Mouse (Mus musculus): ENCODE data around the gene Enah. TPM values are rescaled to one million over a fixed set of nuclear protein-coding genes. Genes with fewer than 3 reads are reported as not detected.

The Enah gene
- polyA plus RNA-seq, 1 experiment from 2014 or later = 13.1 TPM

DNA sequence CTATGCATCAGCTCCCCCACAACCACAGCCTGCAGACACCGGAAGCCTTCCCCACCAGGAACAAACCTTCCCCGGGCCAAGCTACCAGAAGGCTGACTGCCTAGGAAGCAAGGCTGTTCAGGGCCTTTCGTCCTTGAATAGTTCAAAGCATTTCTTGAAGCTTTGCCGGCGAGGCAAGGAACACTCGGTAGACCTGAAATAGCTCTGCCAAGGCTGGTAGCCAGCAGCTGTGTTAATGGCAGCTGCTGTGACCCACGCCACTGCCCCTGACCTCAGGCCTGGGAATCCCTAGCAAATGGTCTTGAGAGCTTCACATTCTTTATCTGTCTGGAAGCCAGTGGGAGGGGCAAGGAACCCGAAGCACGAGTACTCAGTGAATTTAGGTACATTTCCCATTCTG, 35.3 kb upstream of the Enah start:
- no peak overlapping the region for H3K9ac ChIP-seq (ENCODE audit: low read length)
- peak overlapping the region; percentile 19; the same call in 1 of the 2 replicates for H3K27ac ChIP-seq (ENCODE audit: low read length)
- ATAC-seq (ENCODE audit: insufficient read depth, low FRiP score) = no peak
- H3K4me3 ChIP-seq (replicated peaks; ENCODE audit: low read length) = no peak overlapping the region
- peaks cover 16% of the 10 kb centered on the region; the same call in 1 of the 2 replicates for H3K4me1 ChIP-seq (ENCODE audit: control insufficient read depth, insufficient read depth, low read length)
- H3K9me3 ChIP-seq (replicated peaks; ENCODE audit: control insufficient read depth, low read length) = no peaks in the 10 kb centered on the region
- no peaks in the 10 kb centered on the region for H3K36me3 ChIP-seq (ENCODE audit: control insufficient read depth, insufficient read depth, low read length)
- H3K27me3 ChIP-seq (ENCODE audit: control insufficient read depth, insufficient read depth, low read length) = no peaks in the 10 kb centered on the region
- no peak overlapping the region for H3K4me2 ChIP-seq (ENCODE audit: low read depth, low read length)
- 27% methylated on average over 9 of the region's 9 CpGs for WGBS

DNA sequence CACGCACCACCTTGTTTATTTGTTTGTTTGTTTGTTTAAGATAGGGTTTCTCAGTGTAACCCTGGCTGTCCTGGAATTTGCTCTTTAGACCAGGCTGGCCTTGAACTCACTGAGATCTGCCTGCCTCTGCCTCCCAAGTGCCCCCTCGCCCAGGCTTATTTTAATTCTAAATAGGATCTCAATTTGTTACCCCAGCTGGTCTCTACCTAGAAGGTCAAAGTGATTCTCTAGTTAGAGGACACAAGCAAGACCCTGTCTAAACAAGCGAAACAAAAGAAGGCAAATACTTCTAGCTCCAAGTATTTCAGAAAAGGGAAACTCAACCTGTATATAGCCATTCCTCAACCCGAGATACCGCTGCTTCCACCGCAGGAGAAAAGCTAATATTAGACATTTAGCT, 34.9 kb upstream of the Enah start:
- 79% methylated on average over 6 of the region's 6 CpGs for WGBS
- H3K9me3 ChIP-seq (replicated peaks; ENCODE audit: control insufficient read depth, low read length) = no peaks in the 10 kb centered on the region
- H3K4me3 ChIP-seq (replicated peaks; ENCODE audit: low read length) = no peak overlapping the region
- no peaks in the 10 kb centered on the region for H3K36me3 ChIP-seq (ENCODE audit: control insufficient read depth, insufficient read depth, low read length)
- no peak overlapping the region for H3K9ac ChIP-seq (ENCODE audit: low read length)
- no peaks in the 10 kb centered on the region for H3K27me3 ChIP-seq (ENCODE audit: control insufficient read depth, insufficient read depth, low read length)
- ATAC-seq (ENCODE audit: insufficient read depth, low FRiP score) = no peak
- peaks cover 16% of the 10 kb centered on the region; the same call in 1 of the 2 replicates for H3K4me1 ChIP-seq (ENCODE audit: control insufficient read depth, insufficient read depth, low read length)
- H3K4me2 ChIP-seq (ENCODE audit: low read depth, low read length) = no peak overlapping the region
- peak overlapping the region; percentile 19; the same call in 1 of the 2 replicates for H3K27ac ChIP-seq (ENCODE audit: low read length)

DNA sequence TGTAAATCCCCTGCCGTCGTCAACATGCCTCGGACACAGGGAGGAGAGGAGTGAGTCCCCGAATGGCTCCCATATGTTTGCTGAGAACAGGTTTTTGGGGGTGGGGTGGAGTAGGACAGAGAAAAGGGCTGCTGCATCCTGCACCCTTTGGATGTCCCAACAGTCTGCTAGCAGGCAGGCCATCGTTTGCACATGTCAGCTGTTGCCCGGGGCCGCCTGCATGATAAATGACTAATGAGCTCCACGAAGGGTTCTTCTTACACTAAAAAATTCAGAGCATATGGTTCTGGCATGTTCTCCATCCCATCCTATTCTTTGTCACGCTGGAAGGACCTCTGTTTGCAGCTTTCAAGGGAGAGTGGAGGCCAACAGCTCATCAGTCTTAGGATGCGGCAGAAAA, 33.2 kb upstream of the Enah start:
- peak overlapping the region; percentile 43; the same call in 1 of the 2 replicates for H3K27ac ChIP-seq (ENCODE audit: low read length)
- H3K27me3 ChIP-seq (ENCODE audit: control insufficient read depth, insufficient read depth, low read length) = no peaks in the 10 kb centered on the region
- H3K36me3 ChIP-seq (ENCODE audit: control insufficient read depth, insufficient read depth, low read length) = no peaks in the 10 kb centered on the region
- H3K4me1 ChIP-seq (ENCODE audit: control insufficient read depth, insufficient read depth, low read length) = peaks cover 16% of the 10 kb centered on the region; the same call in 1 of the 2 replicates
- H3K9ac ChIP-seq (ENCODE audit: low read length) = no peak overlapping the region
- peak overlapping the region; percentile 7; the same call in 1 of the 2 replicates for H3K4me2 ChIP-seq (ENCODE audit: low read depth, low read length)
- H3K4me3 ChIP-seq (replicated peaks; ENCODE audit: low read length) = no peak overlapping the region
- ATAC-seq (ENCODE audit: insufficient read depth, low FRiP score) = peak; percentile 82; the same call in 1 of the 2 replicates
- no peaks in the 10 kb centered on the region for H3K9me3 ChIP-seq (replicated peaks; ENCODE audit: control insufficient read depth, low read length)
- WGBS = 30% methylated on average over 10 of the region's 10 CpGs

DNA sequence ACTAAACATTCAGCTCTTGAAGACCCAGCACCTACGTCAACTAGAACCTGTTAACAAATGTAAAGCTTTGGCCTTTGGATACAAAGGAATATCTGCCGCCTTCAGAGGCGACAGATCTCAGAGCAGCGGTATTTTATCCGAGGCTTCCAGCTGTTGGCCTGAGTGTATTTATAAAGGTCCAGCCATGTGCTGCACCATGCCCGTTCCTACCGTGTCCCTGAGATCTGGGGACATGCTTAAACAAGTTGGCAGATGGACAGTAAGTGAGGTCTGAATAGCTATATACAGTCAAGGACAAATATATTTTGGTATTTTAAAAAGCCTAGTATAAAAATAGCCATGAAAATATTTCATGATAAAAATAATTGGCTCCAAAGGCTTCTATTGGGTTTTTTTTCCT, 32.6 kb upstream of the Enah start:
- Histone ChIP-seq H3K9ac (ENCODE audit: low read length) (no peak overlapping the region), H3K4me2 (ENCODE audit: low read depth, low read length) (peak overlapping the region; percentile 7; the same call in 1 of the 2 replicates), H3K27ac (ENCODE audit: low read length) (0 out of 2 replicates have a peak overlapping the region, but pooled peaks have one; percentile 37), H3K27me3 (ENCODE audit: control insufficient read depth, insufficient read depth, low read length) (no peaks in the 10 kb centered on the region), H3K9me3 (replicated peaks; ENCODE audit: control insufficient read depth, low read length) (no peaks in the 10 kb centered on the region), H3K36me3 (ENCODE audit: control insufficient read depth, insufficient read depth, low read length) (no peaks in the 10 kb centered on the region), H3K4me1 (ENCODE audit: control insufficient read depth, insufficient read depth, low read length) (peaks cover 16% of the 10 kb centered on the region; the same call in 1 of the 2 replicates), H3K4me3 (replicated peaks; ENCODE audit: low read length) (no peak overlapping the region)
- WGBS = 58% methylated on average over 7 of the region's 7 CpGs
- ATAC-seq (ENCODE audit: insufficient read depth, low FRiP score) = 0 out of 2 replicates have a peak, but pooled peaks have one; percentile 41

DNA sequence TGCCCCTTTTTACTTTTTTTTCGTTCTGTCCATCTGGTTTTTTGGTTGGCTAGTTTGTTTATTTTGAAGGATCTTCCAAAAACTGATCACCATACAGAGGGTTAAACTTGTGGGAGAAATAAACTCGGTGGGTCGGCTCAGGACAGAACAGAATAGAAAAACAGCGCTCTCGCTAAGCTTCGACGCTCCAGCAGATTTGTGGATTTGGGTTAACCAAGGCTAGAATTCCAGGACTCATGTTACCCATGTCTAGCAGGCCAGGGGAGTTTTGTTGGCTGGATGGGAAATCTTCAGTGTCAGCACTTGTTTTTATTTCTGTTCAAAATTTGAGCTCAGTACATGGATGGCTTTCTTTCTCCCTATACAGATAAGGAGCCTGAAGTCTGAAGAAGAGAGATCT, 30.0 kb upstream of the Enah start:
- no peaks in the 10 kb centered on the region for H3K9me3 ChIP-seq (replicated peaks; ENCODE audit: control insufficient read depth, low read length)
- 60% methylated on average over 7 of the region's 7 CpGs for WGBS
- no peak overlapping the region for H3K27ac ChIP-seq (ENCODE audit: low read length)
- no peaks in the 10 kb centered on the region for H3K27me3 ChIP-seq (ENCODE audit: control insufficient read depth, insufficient read depth, low read length)
- H3K36me3 ChIP-seq (ENCODE audit: control insufficient read depth, insufficient read depth, low read length) = no peaks in the 10 kb centered on the region
- peaks cover 14% of the 10 kb centered on the region; the same call in 1 of the 2 replicates for H3K4me1 ChIP-seq (ENCODE audit: control insufficient read depth, insufficient read depth, low read length)
- ATAC-seq (ENCODE audit: insufficient read depth, low FRiP score) = no peak
- H3K4me3 ChIP-seq (replicated peaks; ENCODE audit: low read length) = no peak overlapping the region
- H3K9ac ChIP-seq (ENCODE audit: low read length) = no peak overlapping the region
- no peak overlapping the region for H3K4me2 ChIP-seq (ENCODE audit: low read depth, low read length)

DNA sequence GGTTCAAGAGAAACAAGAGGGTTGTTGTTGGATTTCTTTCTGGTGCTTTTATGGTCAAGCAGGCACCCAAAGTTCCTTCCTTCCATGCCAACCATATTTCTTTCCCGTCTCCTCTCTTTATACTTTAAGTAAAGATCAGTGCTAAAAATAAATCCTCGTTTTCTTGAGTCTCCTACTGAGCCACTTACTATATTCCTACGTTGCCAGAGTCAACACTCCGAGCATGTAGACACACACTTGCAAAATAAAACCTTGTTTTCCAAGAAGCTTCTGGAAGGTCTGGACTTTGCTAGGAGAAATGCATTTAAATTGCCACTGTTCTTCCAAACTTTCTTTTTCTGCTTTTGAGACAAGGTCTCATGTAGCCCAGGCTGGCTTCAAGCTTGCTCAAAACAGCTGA, 28.3 kb upstream of the Enah start:
- H3K4me3 ChIP-seq (replicated peaks; ENCODE audit: low read length) = no peak overlapping the region
- H3K36me3 ChIP-seq (ENCODE audit: control insufficient read depth, insufficient read depth, low read length) = no peaks in the 10 kb centered on the region
- no peak overlapping the region for H3K4me2 ChIP-seq (ENCODE audit: low read depth, low read length)
- 80% methylated on average over 4 of the region's 4 CpGs for WGBS
- H3K9ac ChIP-seq (ENCODE audit: low read length) = no peak overlapping the region
- H3K27me3 ChIP-seq (ENCODE audit: control insufficient read depth, insufficient read depth, low read length) = no peaks in the 10 kb centered on the region
- no peaks in the 10 kb centered on the region for H3K9me3 ChIP-seq (replicated peaks; ENCODE audit: control insufficient read depth, low read length)
- no peak overlapping the region for H3K27ac ChIP-seq (ENCODE audit: low read length)
- no peak for ATAC-seq (ENCODE audit: insufficient read depth, low FRiP score)
- H3K4me1 ChIP-seq (ENCODE audit: control insufficient read depth, insufficient read depth, low read length) = peaks cover 10% of the 10 kb centered on the region; the same call in 1 of the 2 replicates

DNA sequence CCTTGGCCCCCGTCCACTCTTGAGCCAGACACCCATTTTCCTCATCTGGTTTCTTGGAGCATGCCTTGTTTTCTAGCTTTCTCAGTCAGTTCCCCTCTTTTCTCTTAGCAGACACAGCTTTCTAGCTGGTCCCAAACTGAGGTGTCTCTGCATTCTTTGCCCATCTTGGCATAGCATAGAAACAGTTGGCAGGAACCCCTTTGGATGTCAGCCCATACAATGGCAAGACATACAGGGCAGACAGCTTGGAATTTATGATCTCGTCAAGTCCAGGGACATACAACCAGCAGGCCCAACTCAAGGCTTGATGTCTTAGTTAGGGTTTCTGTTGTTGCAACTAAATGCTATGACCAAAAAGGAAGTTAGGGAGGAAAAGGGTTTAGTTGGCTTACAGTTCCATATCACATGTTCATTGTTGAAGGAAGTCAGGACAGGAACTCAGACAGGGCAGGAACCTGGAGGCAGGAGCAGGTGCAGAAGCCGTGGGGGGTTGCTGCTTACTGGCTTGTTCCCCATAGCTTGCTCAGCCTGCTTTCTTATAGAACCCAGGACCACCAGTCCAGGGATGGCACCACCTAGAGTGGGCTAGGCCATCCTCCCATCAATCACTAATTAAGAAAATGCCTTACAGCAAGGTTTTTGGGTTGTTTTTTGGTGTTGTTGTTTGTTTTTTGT, 27.4 kb upstream of the Enah start:
- 88% methylated on average over 3 of the region's 3 CpGs for WGBS
- no peak for ATAC-seq (ENCODE audit: insufficient read depth, low FRiP score)
- Histone ChIP-seq H3K4me1 (ENCODE audit: control insufficient read depth, insufficient read depth, low read length) (peaks cover 5% of the 10 kb centered on the region; the same call in 1 of the 2 replicates), H3K27me3 (ENCODE audit: control insufficient read depth, insufficient read depth, low read length) (no peaks in the 10 kb centered on the region), H3K36me3 (ENCODE audit: control insufficient read depth, insufficient read depth, low read length) (no peaks in the 10 kb centered on the region), H3K9ac (ENCODE audit: low read length) (no peak overlapping the region), H3K4me2 (ENCODE audit: low read depth, low read length) (no peak overlapping the region), H3K4me3 (replicated peaks; ENCODE audit: low read length) (no peak overlapping the region), H3K9me3 (replicated peaks; ENCODE audit: control insufficient read depth, low read length) (no peaks in the 10 kb centered on the region), H3K27ac (ENCODE audit: low read length) (no peak overlapping the region)

DNA sequence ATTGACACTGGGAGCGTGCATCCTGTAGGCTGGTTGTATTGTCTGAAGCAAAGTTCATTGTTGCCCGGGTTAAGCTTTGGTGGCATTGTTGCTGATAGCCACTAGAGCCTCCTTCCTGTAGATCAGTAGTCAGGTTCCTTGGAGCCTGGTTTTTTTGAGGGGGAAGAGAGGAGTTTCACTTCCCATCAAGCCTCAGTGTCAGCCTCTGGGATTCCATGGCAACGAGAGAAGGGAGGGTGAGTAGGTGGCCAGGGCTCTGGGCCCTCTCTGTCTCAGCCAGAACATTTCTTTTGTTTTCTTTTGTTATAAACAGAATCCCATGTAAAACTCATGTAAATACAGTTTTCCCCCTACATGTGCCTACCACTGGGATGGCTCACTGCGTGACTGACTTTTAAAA, 25.4 kb upstream of the Enah start:
- H3K27ac ChIP-seq (ENCODE audit: low read length) = no peak overlapping the region
- H3K4me3 ChIP-seq (replicated peaks; ENCODE audit: low read length) = no peak overlapping the region
- WGBS = 60% methylated on average over 4 of the region's 4 CpGs
- H3K36me3 ChIP-seq (ENCODE audit: control insufficient read depth, insufficient read depth, low read length) = no peaks in the 10 kb centered on the region
- no peaks in the 10 kb centered on the region for H3K9me3 ChIP-seq (replicated peaks; ENCODE audit: control insufficient read depth, low read length)
- H3K4me2 ChIP-seq (ENCODE audit: low read depth, low read length) = no peak overlapping the region
- no peak overlapping the region for H3K9ac ChIP-seq (ENCODE audit: low read length)
- no peak; the same call in 1 of the 2 replicates for ATAC-seq (ENCODE audit: insufficient read depth, low FRiP score)
- H3K4me1 ChIP-seq (ENCODE audit: control insufficient read depth, insufficient read depth, low read length) = peaks cover 5% of the 10 kb centered on the region; the same call in 1 of the 2 replicates
- H3K27me3 ChIP-seq (ENCODE audit: control insufficient read depth, insufficient read depth, low read length) = no peaks in the 10 kb centered on the region

DNA sequence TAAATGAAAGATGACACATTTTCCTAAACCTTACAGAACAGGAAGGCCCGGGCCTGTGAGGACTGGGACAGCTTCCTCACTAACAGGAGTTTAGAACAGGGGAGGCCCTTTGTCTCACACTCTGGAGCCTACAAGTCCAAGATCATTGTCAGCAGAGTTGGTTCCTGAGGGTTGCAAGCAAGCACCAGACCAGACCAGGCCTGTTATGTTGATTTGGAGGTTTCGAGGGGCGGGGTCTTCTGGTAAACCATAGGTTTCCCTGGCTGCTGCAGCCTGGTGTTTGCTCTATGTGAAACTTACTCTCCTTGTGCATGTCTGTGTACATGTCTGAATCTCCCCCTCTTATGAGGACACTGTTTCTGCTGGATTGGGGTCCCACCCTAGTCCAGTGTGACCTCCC, 20.7 kb upstream of the Enah start:
- H3K4me2 ChIP-seq (ENCODE audit: low read depth, low read length) = no peak overlapping the region
- H3K4me1 ChIP-seq (ENCODE audit: control insufficient read depth, insufficient read depth, low read length) = peaks cover 2% of the 10 kb centered on the region; the same call in 1 of the 2 replicates
- no peak for ATAC-seq (ENCODE audit: insufficient read depth, low FRiP score)
- no peak overlapping the region for H3K9ac ChIP-seq (ENCODE audit: low read length)
- no peaks in the 10 kb centered on the region for H3K36me3 ChIP-seq (ENCODE audit: control insufficient read depth, insufficient read depth, low read length)
- no peak overlapping the region for H3K27ac ChIP-seq (ENCODE audit: low read length)
- no peaks in the 10 kb centered on the region for H3K27me3 ChIP-seq (ENCODE audit: control insufficient read depth, insufficient read depth, low read length)
- 85% methylated on average over 3 of the region's 3 CpGs for WGBS
- no peak overlapping the region for H3K4me3 ChIP-seq (replicated peaks; ENCODE audit: low read length)
- no peaks in the 10 kb centered on the region for H3K9me3 ChIP-seq (replicated peaks; ENCODE audit: control insufficient read depth, low read length)
